ENCODE assay signal across 20 mouse cellular contexts in the genomic region with DNA sequence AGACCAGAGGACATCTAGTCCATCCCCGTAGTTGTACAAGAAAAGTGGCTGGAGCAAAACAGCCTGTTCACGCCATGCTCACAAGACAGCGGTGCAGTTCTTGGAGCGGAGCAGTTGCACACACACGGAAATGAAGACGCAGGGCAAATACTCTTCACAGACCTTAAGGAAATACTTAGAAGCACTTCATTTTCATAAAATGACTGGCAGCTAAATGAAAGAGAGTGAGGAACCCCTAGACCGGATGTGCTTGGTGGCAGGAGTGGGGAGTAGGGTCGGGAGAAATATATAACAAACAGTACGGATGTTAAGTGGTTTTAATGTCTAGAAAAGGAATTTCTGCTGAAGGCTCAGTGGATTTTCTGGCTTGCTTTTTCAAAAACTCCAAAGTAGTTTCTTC. TPM values are rescaled to one million over a fixed set of nuclear protein-coding genes. Genes with fewer than 3 reads are reported as not detected.
"Had no signal": no experiment of that assay in that cellular context is flagged by ENCODE, and none has a peak within 500 bp of the region (broad histone marks: within the 10 kb centered on the region; RNA-seq: fewer than 3 reads in every experiment).

No protein-coding gene starts in this region.

- H3K27me3 ChIP-seq: liver, embryonic 12.5 days; megakaryocyte, embryonic 14.5 days; midbrain, embryonic 13.5 days; midbrain, embryonic 15.5 days; neural tube, embryonic 12.5 days had no signal

- DNase-seq: right cerebral cortex, postnatal 14 days; spleen, adult 18-20 months; thymus, adult 18-20 months; thymus, postnatal 14 days; thymus, postnatal 36 days had no signal

- H3K9me3 ChIP-seq: liver, embryonic 12.5 days; megakaryocyte, embryonic 14.5 days; midbrain, embryonic 13.5 days; midbrain, embryonic 15.5 days; neural tube, embryonic 12.5 days had no signal

- ATAC-seq: liver, embryonic 12.5 days; midbrain, embryonic 13.5 days; midbrain, embryonic 15.5 days had no signal

- H3K9ac ChIP-seq: liver, embryonic 12.5 days; liver, embryonic 14.5 days; midbrain, embryonic 13.5 days; midbrain, embryonic 15.5 days; neural tube, embryonic 12.5 days had no signal

- H3K4me3 ChIP-seq: liver, embryonic 12.5 days; megakaryocyte, embryonic 14.5 days; midbrain, embryonic 13.5 days; midbrain, embryonic 15.5 days; neural tube, embryonic 12.5 days had no signal

- H3K4me1 ChIP-seq: liver, embryonic 12.5 days; megakaryocyte, embryonic 14.5 days; midbrain, embryonic 13.5 days; midbrain, embryonic 15.5 days; neural tube, embryonic 12.5 days had no signal

- H3K27ac ChIP-seq: liver, embryonic 12.5 days; liver, embryonic 14.5 days; macrophage; midbrain, embryonic 13.5 days; midbrain, embryonic 15.5 days; neural tube, embryonic 12.5 days had no signal

- H3K4me2 ChIP-seq: liver, embryonic 12.5 days; midbrain, embryonic 11.5 days; midbrain, embryonic 13.5 days; midbrain, embryonic 15.5 days; neural tube, embryonic 12.5 days had no signal

RNA-seq across cellular contexts. Expression of a gene that starts 20.2 kb away (rescaled TPM):
- total RNA-seq: liver, adult 2 months; megakaryocyte progenitor cell, adult 5-6 weeks; monocyte, adult 5-6 weeks; neutrophil, adult 5-6 weeks had no signal
- polyA plus RNA-seq: liver, adult 2 months; liver, embryonic 12.5 days; liver, embryonic 14.5 days; liver, embryonic 16.5 days; macrophage; small intestine, adult 2 months; thymus, postnatal 0 days had no signal
